Mouse (Mus musculus) liver, adult 2 months (tissue): Measurements from ENCODE around the gene Prim2. TPM values are rescaled to one million over a fixed set of nuclear protein-coding genes. Genes with fewer than 3 reads are reported as not detected.

ENCODE experiments used
- DNase-seq: peaks from one replicate; pipeline ENCODE4 v3.0.0-alpha.2; 2011; ENCODE audit warnings: low read depth, low spot score; ENCODE audit errors: extremely low read depth
- H3K27ac ChIP-seq: fragments of 200-500 bp; replicated peaks from 2 replicates; pipeline ENCODE4 v1.5.1; 2012; ENCODE audit warnings: low read depth, mild to moderate bottlenecking, control low read depth, inconsistent platforms, low read length; ENCODE audit not compliant: insufficient read depth
- H3K27me3 ChIP-seq: fragments of 200-500 bp; 2 replicates; pipeline ENCODE4 v1.6.1; 2012; ENCODE audit warnings: mild to moderate bottlenecking, moderate library complexity, low read length, inconsistent platforms; ENCODE audit not compliant: control insufficient read depth, insufficient read depth
- H3K36me3 ChIP-seq: fragments of 200-500 bp; 2 replicates; pipeline ENCODE4 v1.6.1; 2012; ENCODE audit warnings: low read length, inconsistent platforms; ENCODE audit not compliant: control insufficient read depth, insufficient read depth
- H3K4me1 ChIP-seq: fragments of 200-500 bp; 2 replicates; pipeline ENCODE4 v1.6.1; 2011; ENCODE audit warnings: low read length; ENCODE audit not compliant: control insufficient read depth, insufficient read depth
- H3K4me3 ChIP-seq: fragments of 200-500 bp; 2 replicates; pipeline ENCODE4 v1.5.1; 2011; ENCODE audit warnings: low read depth, mild to moderate bottlenecking, control low read depth, low read length, moderate library complexity; ENCODE audit not compliant: insufficient read depth
- H3K79me2 ChIP-seq: fragments of 200-500 bp; 2 replicates; pipeline ENCODE4 v1.6.1; 2012; ENCODE audit warnings: inconsistent platforms, mild to moderate bottlenecking, low read length, moderate library complexity; ENCODE audit not compliant: control insufficient read depth, insufficient read depth
- H3K9ac ChIP-seq: fragments of 200-500 bp; 2 replicates; pipeline ENCODE4 v1.6.1; 2012; ENCODE audit warnings: low read depth, mild to moderate bottlenecking, control low read depth, inconsistent platforms, low read length
- CTCF ChIP-seq: fragments of 200-500 bp; IDR thresholded peaks from 2 replicates; pipeline ENCODE4 v1.5.1; 2011; ENCODE audit warnings: low read depth, low read length, control low read depth
- POLR2A ChIP-seq: fragments of 200-500 bp; IDR thresholded peaks from 2 replicates; pipeline ENCODE4 v1.6.1; 2011; ENCODE audit warnings: low read length, control low read depth; ENCODE audit not compliant: insufficient read depth; ENCODE audit errors: extremely low read depth
- WGBS: fragments of 180-500 bp; shearing (Covaris S2); methylation state at CpG from one replicate; pipeline ENCODE4 v1.1.7; 2018; 5-methylcytosine and 5-hydroxymethylcytosine counted together
- polyA plus RNA-seq: library from polyadenylated mRNA; depleted of rRNA; stranded (reverse); fragments of >200 nt; gene quantifications from 2 replicates; pipeline ENCODE4 v1.2.3, GENCODE M21; 2012
- total RNA-seq: library from RNA; depleted of rRNA; stranded (reverse); fragments of >200 nt; gene quantifications from 2 replicates; pipeline ENCODE4 v1.2.3, GENCODE M21; 2014

The Prim2 gene
- total and polyA plus RNA-seq, 2 experiments = 1.2 to 5.1 TPM

- no peak overlapping the region for H3K27ac ChIP-seq
- H3K4me1 ChIP-seq = no peaks in the 10 kb centered on the region
- no peak overlapping the region for H3K9ac ChIP-seq
- TF ChIP-seq POLR2A = no peak
- no peak for TF ChIP-seq CTCF
- H3K27me3 ChIP-seq = no peaks in the 10 kb centered on the region
- no peaks in the 10 kb centered on the region for H3K36me3 ChIP-seq
- 86% methylated on average over 8 of the region's 8 CpGs for WGBS
- no peak for DNase-seq
- no peak overlapping the region for H3K4me3 ChIP-seq
- H3K79me2 ChIP-seq = no peaks in the 10 kb centered on the region
Observed at GRCm38 (mm10) chr1:33590556-33591411, 78.8 kb downstream of the Prim2 start.

DNA sequence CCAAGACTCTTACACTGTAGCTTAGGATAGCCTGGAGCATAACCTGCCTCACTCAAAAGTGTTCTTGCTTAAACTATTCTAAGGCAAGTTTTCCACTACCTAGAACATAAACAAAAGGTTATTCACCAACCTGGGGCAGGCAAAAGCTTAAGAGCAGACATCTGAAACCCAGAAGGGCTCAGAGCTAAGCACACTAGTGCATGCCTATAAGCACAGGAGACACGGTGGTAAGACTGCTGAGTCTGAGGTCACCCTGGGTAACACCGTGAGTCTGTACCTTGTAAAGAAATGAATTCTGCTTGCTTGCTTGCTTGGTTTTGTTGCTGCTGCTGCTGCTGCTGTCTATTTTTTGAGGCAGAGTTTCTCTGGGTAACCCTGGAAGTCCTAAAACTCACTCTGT lies 80.1 kb downstream of the Prim2 start:
- no peak overlapping the region for H3K27ac ChIP-seq
- H3K36me3 ChIP-seq = no peaks in the 10 kb centered on the region
- TF ChIP-seq CTCF (no peak), POLR2A (no peak)
- 86% methylated on average over 2 of the region's 2 CpGs for WGBS
- H3K79me2 ChIP-seq = no peaks in the 10 kb centered on the region
- DNase-seq = no peak
- no peaks in the 10 kb centered on the region for H3K27me3 ChIP-seq
- no peak overlapping the region for H3K4me3 ChIP-seq
- no peak overlapping the region for H3K9ac ChIP-seq
- H3K4me1 ChIP-seq = no peaks in the 10 kb centered on the region

GRCm38 (mm10) chr1:33588557-33588956 lies 81.0 kb downstream of the Prim2 start:
- DNase-seq = no peak
- H3K9ac ChIP-seq = no peak overlapping the region
- H3K4me3 ChIP-seq = no peak overlapping the region
- no peaks in the 10 kb centered on the region for H3K27me3 ChIP-seq
- no peaks in the 10 kb centered on the region for H3K36me3 ChIP-seq
- H3K4me1 ChIP-seq = no peaks in the 10 kb centered on the region
- TF ChIP-seq POLR2A = no peak
- no peak for TF ChIP-seq CTCF
- no peak overlapping the region for H3K27ac ChIP-seq
- no peaks in the 10 kb centered on the region for H3K79me2 ChIP-seq
- WGBS = 84% methylated on average over 6 of the region's 6 CpGs

- Histone ChIP-seq H3K27ac (no peak overlapping the region), H3K79me2 (no peaks in the 10 kb centered on the region), H3K36me3 (no peaks in the 10 kb centered on the region), H3K4me1 (no peaks in the 10 kb centered on the region), H3K27me3 (no peaks in the 10 kb centered on the region), H3K4me3 (no peak overlapping the region), H3K9ac (no peak overlapping the region)
- TF ChIP-seq CTCF (no peak), POLR2A (no peak)
- no peak for DNase-seq
Observed at GRCm38 (mm10) chr1:33584590-33584978, 85.0 kb downstream of the Prim2 start.

GRCm38 (mm10) chr1:33583817-33584589 lies 85.6 kb downstream of the Prim2 start:
- no peaks in the 10 kb centered on the region for H3K27me3 ChIP-seq
- no peak overlapping the region for H3K9ac ChIP-seq
- no peaks in the 10 kb centered on the region for H3K79me2 ChIP-seq
- no peaks in the 10 kb centered on the region for H3K4me1 ChIP-seq
- no peak overlapping the region for H3K27ac ChIP-seq
- no peak for DNase-seq
- TF ChIP-seq POLR2A (no peak), CTCF (no peak)
- H3K4me3 ChIP-seq = no peak overlapping the region
- no peaks in the 10 kb centered on the region for H3K36me3 ChIP-seq
- WGBS = 89% methylated on average over 7 of the region's 7 CpGs

DNA sequence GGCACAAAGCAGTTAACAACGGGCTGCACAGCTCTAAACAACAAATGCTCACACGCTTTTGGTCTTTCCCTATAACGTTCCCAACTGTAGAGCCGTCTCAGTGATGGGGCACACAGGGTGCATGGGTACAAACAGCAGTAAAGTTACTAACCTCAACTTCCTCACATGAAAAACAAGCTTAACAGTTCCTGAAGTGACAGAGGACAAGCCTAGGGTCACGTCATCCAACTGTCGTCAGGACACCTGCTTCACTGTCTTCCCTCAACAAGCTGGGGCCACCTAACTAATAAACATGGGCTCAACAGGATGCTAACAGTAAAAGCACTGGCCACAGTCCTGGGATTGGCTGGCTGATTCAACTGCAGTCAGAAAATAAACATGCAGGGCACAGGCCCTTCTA lies 91.0 kb downstream of the Prim2 start:
- Histone ChIP-seq H3K4me1 (no peaks in the 10 kb centered on the region), H3K27ac (no peak overlapping the region), H3K79me2 (no peaks in the 10 kb centered on the region), H3K27me3 (no peaks in the 10 kb centered on the region), H3K9ac (no peak overlapping the region), H3K4me3 (no peak overlapping the region), H3K36me3 (no peaks in the 10 kb centered on the region)
- DNase-seq = no peak
- 84% methylated on average over 6 of the region's 6 CpGs for WGBS
- TF ChIP-seq POLR2A (no peak), CTCF (no peak)
